Mouse (Mus musculus): ENCODE data around the gene Rpl6.
"Not testable (repeated sequence)": the region's sequence is repeated elsewhere in the genome, so short reads cannot be mapped to it uniquely, and the experiment has no call there.

Rpl6 gene

DNA sequence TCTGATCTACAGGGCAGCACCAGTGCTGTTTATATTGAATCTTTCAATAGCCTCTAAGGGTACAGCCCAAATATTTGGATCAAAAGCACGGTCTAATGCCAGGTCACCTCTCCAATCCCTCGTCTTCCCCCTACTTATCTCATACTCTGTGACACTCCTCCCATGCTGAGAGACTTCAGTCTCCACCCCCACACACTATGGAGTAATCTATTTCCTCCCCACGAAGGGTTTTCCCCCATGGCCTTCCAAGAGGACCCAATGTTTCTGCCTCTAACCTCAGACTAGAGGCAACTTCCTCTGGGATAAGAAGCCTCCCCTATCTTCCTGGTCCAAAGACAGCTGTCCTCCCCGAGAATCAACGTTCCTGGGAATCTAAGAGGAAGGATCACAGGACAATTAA lies 7.5 kb upstream of the Rpl6 start:
- no peak for DNase-seq (ENCODE audit: low read depth in 2 of 2, low spot score in 2 of 2)

DNA sequence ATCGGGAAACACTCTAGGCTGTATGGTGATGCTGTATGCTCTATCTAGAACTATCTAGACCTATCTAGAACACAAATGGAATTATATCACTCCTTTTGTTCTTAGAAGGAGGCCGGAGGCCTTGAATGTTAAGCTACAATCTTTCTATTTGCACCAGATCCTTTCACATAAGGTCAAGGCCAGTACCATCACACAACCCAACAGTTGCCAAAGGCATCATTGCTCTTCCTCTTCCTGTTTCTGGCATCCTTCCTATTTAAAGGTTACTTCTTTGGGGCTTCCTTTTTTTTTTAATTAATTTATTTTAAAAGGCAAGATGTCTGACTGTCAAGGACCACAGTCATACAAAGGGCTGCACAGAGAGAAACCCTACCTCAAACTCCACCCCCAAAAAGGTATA lies 6.9 kb upstream of the Rpl6 start:
- DNase-seq (ENCODE audit: low read depth in 2 of 2, low spot score in 2 of 2) = no peak

DNA sequence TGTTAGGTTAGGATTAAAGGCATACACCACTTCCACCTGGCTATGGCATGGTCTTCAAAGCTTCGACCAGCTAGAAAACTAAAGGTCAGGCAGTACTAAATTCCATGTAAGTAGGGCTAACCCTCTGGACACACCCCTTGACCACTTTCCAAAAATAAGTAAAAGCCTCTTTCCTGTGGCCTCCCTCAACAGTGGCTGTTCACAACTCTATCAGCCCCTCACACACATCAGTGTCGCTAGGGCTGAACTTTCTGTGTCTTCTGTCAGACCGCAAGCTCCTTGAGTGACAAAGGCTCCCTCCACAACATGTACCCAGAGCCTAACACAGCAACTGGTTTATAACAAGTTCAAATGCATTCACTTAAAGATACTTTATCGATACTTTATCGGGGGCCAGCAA lies 5.9 kb upstream of the Rpl6 start:
- no peak for DNase-seq (ENCODE audit: low read depth in 2 of 2, low spot score in 2 of 2)

DNA sequence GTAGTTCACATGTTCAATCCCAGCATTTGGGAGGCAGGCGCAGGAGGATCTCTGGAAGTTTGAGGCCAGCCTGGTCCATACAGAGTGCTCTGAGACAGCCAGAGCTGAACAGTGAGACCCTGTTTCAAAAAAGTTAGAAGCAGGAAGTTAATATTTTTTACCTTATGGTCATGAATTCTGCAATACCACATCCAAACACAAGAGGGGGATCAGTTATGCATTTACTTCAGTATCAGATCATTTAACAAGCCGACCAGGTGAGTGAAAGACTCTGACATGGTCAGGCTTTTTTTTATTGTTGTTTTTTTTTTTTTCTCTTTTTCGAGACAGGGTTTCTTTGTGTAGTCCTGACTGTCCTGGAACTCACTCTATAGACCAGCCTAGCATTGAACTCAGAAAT lies 2.5 kb upstream of the Rpl6 start:
- peak; percentile 44 to 69 for DNase-seq (ENCODE audit: low read depth in 2 of 2, low spot score in 2 of 2)

DNA sequence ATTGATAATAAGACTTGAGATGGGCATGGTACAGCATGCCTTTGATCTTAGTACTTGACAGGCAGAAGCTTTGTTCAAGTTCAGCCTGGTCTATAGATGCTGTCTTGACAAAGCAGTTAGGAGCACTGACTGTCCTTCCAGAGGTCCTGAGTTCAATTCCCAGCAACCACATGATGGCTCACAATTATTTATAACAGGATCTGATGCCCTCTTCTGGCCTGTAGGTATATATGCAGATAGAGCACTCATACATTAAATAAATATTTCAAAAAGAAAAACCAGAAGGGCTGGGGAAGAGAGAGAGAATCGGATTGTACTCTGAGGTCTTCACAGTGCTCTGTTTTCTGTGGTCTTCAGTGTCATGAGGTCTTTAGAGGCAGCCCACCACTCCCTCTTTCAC lies 1.8 kb upstream of the Rpl6 start:
- no peak for DNase-seq (ENCODE audit: low read depth in 2 of 2, low spot score in 2 of 2)

DNA sequence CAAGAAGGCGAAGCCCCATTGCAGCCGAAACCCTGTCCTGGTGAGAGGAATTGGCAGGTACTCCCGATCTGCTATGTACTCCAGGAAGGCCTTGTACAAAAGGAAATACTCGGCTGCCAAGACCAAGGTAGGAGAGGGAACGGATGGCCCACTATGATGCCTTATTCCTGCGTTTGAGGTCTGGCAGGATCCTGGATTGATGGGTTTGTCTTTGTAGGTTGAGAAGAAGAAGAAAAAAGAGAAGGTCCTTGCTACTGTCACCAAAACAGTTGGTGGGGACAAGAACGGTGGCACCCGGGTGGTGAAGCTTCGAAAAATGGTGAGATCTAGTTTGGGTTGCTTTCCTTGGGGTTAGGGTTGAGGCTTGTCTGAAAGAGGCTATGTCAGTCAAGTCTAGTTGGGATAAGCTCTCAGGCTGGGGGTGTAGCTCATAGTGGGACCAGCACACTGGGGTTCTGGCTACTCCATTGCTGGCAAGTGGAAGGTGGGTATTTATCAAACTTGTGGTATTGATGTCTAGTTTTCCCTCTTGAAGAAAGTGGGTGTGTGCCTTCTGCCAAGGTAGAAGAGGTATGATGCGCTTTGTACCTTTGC lies 1.4 kb downstream of the Rpl6 start:
- not testable (repeated sequence) for DNase-seq (ENCODE audit: low read depth in 2 of 2, low spot score in 2 of 2)

DNA sequence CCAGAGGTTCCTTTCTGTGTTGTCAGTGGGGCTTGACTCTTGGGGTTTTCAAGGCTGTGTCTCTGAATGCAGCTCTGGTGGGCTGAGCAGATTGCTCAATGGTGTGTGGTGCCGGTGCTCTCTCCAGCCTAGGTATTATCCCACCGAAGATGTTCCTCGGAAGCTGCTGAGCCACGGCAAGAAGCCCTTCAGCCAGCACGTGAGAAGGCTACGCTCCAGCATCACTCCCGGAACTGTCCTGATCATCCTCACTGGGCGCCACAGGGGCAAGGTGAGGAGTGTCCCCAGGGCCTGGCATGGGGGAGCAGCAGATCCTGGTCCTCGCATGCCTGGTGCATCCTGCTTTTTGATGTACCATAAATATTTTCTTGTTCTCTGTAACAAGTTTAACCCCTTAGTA lies 2.3 kb downstream of the Rpl6 start:
- no peak for DNase-seq (ENCODE audit: low read depth in 2 of 2, low spot score in 2 of 2)

DNA sequence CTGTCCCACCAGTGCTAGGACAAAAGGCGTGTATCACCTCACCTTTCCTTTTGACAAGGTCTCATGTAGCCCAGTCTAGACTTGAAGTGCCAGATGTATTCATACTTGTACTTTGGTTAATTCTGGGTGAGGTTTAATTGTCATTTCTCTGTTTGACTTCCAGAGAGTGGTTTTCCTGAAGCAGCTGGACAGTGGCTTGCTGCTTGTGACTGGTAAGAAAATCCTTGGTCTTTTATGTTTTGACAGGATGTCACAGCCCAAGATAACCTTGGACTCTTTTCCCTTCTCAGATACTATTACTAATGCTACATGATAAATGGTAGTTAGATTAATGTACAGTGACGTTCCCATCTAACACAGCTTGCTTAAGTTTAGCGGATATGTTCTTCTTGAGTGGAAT lies 2.7 kb downstream of the Rpl6 start:
- no peak for DNase-seq (ENCODE audit: low read depth in 2 of 2, low spot score in 2 of 2)

DNA sequence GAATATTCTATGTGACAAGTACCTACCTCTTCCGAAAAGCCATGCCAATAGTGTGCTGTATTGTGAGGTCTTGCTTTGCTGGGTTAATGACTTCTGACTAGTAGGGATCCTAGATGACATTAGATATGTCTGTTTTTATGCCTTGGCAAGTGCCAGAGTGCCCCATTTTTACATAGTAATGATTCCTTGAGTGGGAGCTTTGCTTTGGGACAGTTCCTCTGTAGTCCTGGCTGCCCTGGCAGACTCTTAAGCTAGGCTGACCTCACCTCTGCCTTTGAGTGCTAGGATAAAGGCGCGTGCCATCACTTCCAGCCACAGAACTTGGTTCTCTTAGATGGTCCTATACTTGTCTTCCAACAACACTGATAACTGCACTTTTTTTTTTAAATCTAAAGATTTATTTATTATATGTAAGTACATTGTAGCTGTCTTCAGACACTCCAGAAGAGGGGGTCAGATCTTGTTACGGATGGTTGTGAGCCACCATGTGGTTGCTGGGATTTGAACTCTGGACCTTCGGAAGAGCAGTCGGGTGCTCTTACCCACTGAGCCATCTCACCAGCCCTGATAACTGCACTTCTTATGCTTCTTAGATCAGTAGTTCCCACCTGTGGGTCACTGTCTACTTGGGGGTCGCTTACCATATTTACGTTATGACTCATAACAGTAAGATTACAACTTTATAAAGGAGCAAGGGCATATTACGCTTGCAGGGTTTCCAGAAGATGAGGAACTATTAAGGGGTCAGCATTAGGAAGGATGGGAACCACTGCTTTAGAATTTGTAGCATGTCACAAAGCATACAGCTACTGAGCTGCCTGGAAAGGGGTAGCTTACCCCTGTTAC lies 5.7 kb downstream of the Rpl6 start:
- DNase-seq (ENCODE audit: low read depth in 2 of 2, low spot score in 2 of 2) = no peak

DNA sequence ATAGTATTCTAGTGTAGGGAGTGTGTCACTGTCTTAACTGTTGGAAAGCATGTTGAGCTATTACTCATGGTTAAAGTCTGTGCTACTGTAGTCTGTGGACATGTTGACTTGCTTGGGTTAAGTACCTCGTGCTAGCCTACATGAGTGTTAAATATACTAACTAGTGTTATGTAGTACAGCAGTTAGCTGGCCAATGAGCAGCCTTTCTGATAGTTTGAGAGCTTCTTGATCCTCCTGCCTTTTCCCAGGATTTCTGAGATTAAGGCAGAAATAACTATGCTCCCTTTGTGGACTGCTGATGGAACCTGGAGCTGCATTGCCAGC lies 6.3 kb downstream of the Rpl6 start:
- no peak for DNase-seq (ENCODE audit: low read depth in 2 of 2, low spot score in 2 of 2)

DNA sequence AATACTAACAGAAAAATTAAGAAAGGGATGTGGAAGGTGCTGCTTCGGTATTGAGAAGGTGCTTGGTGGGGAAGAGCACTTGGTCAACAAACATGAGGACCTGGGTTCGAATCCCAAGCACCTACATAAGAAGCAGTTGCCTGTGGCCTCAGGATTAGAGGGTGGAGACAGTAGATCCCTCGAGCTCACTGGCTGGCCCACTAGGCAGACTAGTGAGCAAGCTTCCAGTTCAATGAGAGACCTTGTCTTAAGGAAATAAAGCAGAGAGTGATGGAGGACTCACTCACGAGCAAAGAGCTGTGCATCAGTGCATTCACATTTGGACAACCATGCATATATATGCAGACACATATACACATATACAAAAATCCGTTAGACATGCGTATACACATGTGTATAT lies 7.8 kb downstream of the Rpl6 start:
- DNase-seq (ENCODE audit: low read depth in 2 of 2, low spot score in 2 of 2) = no peak

DNA sequence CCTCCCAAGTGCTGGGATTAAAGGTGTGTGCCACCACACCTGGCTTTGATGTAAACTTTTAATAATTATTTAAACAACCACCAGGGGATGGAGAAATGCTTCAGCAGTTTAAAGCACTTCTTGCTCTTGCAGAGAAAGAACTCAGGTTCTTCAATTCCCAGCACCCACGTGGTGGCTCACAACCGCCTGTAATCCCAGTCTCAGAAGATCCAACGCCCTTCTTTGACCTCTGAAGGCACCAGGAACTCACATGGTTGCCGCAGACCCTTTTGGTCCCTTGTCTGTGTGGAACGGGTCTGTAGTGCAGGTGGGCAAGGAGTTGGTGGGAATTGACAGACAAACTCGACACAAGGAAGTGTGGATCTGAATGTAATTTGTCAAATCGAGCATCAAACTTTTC lies 10.4 kb downstream of the Rpl6 start:
- no peak for DNase-seq (ENCODE audit: low read depth in 2 of 2, low spot score in 2 of 2)

DNA sequence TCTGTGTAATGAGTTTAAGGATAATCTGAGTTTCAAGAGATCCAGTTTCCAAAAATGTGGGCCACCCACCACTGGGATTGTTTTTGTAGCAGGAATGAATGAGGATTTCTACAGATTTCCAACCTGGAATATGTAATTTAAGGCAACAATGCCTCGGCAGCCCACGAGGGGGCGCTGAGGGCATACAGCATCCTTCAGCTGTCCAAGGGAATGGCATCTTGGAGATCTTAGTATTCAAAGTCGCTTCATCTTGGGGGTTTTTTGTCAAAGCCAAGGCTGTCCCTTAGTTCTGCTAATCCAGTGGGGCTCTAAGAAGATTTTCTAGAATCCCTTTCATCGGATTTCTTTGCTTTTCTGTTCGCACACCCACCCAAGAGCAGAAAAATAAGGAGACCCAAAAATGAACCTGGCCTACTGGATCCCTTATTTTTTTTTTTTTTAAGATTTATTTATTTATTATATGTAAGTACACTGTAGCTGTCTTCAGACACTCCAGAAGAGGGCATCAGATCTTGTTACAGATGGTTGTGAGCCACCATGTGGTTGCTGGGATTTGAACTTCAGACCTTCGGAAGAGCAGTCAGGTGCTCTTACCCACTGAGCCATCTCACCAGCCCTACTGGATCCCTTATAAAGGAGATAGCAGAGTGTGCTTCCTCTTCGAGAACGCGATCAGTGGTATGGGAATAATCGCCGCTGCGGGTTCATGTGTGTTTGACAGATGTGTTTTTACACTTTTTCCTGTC lies 11.3 kb downstream of the Rpl6 start:
- peak; percentile 47 to 57 for DNase-seq (ENCODE audit: low read depth in 2 of 2, low spot score in 2 of 2)

DNA sequence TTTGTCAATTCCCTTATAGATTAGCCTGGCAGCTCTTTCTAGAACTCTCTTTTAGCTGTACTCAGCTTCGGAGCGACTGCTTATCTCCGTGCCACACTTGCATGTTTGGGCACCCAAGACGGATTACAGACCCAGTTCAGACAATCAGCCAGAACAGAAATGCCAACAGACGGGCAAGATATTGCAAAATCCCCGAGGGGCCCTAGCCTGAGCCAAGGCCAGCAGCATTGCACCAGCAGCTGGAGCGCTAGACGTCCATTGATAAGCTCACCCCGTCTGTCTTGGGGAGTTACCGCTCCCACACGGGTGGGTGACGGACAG lies 11.8 kb downstream of the Rpl6 start:
- no peak for DNase-seq (ENCODE audit: low read depth in 2 of 2, low spot score in 2 of 2)

DNA sequence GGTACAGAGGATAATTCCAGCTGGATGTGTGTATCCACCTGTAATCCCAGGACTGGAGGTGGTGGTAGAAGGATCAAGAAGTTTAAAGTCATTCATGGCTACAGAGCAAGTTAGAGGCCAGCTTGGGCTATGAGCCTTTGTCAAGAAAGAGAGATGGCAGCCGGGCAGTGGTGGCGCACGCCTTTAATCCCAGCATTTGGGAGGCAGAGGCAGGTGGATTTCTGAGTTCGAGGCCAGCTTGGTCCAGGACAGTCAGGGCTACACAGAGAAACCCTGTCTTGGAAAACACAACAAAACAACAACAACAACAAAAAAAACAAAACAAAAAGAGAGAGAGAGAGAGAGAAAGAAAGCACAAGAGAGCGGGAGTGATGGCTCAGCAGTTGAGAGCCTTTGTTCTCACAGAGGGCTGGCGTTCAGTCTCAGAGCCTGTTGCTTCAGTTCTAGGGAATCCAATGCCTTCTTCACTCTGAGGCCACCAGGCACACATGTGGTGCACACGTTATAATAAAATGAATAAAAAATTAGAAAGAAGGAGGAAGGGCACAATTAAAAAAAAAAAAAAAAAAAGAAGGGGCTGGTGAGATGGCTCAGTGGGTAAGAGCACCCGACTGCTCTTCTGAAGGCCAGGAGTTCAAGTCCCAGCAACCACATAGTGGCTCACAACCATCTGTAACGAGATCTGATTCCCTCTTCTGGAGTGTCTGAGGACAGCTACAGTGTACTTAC lies 12.5 kb downstream of the Rpl6 start:
- not testable (repeated sequence) for DNase-seq (ENCODE audit: low read depth in 2 of 2, low spot score in 2 of 2)

DNA sequence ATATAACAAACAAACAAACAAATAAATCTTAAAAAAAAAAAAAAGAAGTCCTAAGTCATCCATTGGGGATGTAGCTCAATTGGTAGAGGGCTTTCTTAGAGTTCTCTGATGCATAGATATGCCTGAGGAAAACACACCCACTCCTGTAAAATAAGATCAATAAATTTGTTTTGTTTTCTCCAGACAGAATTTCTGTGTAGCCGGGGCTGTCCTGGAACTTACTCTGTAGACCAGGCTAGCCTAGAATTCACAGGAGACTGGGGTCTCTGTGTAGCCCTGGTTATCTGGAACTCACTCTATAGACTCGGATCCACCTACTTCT lies 13.0 kb downstream of the Rpl6 start:
- DNase-seq (ENCODE audit: low read depth in 2 of 2, low spot score in 2 of 2) = no peak

DNA sequence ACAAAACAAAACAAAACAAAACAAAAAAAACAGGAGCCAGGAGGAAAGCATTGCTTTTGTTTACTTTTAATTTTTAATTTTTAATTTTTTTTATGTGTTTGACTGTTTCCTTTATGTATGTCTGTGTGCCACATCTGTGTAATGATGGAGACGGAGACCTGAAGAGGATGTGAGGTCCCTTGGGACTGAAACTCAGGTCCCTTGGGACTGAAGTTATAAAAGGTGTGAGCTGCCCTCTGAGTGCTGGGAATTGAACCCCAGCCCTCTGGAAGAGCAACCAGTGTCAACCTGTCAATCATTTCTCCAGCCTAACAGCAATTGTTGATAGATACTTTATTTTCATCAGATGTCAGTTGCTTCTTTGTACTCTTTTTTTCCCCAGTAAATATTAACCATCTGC lies 14.9 kb downstream of the Rpl6 start:
- DNase-seq (ENCODE audit: low read depth in 2 of 2, low spot score in 2 of 2) = no peak

DNA sequence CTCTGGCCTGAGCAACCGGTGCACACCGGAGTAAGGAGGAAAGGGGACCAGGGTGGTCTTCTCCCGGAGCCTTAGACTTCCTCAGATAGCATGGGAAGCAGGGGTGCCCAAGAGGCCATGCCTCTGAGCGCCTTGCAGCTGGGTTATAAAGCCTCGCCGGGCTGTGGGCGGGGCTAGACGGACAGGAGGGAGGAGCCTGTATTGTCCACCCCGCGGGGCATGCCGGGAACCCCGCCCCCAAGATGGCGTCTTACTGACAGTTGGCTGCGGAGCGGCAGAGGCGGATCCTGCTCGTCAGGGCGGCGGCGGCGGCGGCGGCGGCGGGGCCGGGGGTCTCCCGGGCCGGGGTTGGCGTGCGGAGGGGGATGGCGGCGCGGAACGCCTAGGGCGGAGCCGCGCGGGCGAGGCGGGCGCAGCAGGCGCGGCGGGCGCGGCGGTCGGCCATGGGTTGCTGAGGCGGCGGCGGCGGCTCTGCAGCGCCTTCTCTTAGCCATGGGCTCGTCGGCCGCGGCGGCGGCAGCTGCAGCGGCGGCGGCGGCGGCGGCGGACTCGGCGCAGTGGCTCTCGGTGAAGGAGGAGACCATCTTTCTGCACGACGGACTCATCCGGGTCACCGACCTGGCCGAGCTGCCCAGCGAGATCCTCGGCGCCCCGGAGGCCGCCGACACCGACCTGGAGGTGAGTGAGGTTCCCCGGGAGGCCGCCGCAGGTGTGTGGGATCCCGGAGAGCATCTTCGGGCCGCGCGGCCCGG lies 15.9 kb downstream of the Rpl6 start, which contains the start of gene Hectd4:
TSS of gene Hectd4 (plus strand) at position 240 of the 752 bp plus-strand sequence.
- DNase-seq (ENCODE audit: low read depth in 2 of 2, low spot score in 2 of 2) = peak; percentile 94 to 98

DNA sequence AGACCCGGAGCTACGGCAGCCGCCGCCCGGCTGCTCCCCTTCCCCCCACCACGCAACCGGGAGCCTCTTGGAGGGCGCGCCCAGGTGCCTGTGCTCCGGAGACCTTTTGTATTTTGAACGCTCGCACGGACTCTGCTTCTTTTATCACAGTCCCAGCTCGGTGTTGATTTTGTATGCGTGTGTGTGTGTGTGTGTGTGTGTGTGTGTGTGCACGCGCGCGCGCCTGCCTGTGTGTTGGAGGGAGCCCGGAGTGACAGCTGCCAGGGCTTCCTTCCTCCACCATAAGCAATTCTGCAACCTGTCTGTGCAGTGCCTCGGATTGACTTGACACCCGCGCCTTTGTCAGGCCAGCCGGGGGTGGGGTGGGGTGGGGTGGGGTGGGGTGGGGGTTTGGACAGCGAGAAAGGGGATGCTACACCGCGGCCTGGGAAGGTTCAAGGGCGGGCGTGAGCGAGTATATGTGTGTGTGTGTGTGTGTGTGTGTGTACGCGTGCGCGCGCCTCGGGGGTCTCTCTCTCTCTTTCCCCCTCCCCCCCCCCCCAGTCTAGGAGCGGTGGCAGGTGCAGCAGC lies 16.5 kb downstream of the Rpl6 start:
- DNase-seq (ENCODE audit: low read depth in 2 of 2, low spot score in 2 of 2) = peak; percentile 19 to 25

DNA sequence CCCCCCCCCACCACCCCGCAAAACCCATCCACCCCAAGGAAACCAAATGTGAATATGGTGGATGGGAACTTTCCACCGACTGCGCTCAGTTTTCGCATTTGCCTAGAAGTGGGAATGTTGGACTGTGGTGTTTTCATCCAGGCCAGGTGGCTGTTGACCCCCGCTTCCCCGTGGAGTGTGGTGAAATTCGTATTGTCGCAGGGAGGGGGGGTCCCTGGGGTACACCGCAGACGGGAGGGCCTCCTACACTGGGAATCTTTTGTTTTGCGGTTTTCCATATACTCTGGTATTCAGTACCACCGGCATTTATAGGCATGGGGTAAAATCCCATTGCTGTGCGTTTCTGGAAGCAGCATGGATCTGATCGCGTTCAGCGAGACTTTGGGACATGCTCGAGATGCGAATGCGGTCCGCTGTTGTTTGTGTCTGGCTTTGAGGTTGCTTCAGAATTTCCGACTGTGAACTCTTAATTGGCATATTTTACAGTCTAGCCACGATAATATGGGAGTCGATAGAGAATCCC lies 17.1 kb downstream of the Rpl6 start:
- no peak for DNase-seq (ENCODE audit: low read depth in 2 of 2, low spot score in 2 of 2)

DNA sequence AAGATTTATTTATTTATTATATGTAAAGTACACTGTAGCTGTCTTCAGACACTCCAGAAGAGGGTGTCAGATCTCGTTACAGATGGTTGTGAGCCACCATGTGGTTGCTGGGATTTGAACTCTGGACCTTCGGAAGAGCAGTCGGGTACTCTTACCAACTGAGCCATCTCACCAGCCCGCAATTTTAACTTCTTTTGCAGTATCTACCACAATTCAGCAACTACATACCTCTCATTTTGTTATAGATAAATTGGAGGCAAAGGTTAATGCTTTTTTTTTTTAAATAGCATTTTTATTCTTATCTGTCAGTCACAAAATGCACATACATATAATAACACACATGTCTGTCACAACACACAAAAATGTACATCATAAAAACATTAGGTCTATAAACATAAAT lies 19.7 kb downstream of the Rpl6 start:
- not testable (repeated sequence) for DNase-seq (ENCODE audit: low read depth in 2 of 2, low spot score in 2 of 2)

Data from CD8-positive naive resting alpha-beta T cell, adult 2 months (primary cell).